Mouse (Mus musculus): ENCODE measurements around the gene Lgals7.

Lgals7 gene

DNA sequence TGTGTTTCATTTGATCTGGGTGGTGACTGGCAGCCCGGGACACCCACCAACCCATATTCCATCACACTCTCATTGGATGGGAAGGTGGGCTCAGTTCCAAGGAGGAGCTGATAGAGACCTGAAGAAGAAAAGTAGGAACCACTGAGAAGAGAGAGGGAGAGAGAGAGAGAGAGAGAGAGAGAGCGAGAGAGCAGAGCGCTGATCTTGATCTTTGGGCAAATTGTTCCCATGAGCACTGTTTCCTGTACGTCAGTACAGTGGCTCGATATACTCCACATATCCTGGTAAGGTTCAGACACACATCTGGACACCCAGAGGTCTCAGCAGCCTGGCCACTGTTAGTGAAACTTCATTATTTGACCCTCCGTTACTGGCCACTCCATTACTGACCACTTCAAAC lies at the start of gene Lgals7:
Gene Lgals7 (plus strand): TSS at position 314 of the 400 bp plus-strand sequence.
- no peak for DNase-seq (ENCODE audit: low read depth)

DNA sequence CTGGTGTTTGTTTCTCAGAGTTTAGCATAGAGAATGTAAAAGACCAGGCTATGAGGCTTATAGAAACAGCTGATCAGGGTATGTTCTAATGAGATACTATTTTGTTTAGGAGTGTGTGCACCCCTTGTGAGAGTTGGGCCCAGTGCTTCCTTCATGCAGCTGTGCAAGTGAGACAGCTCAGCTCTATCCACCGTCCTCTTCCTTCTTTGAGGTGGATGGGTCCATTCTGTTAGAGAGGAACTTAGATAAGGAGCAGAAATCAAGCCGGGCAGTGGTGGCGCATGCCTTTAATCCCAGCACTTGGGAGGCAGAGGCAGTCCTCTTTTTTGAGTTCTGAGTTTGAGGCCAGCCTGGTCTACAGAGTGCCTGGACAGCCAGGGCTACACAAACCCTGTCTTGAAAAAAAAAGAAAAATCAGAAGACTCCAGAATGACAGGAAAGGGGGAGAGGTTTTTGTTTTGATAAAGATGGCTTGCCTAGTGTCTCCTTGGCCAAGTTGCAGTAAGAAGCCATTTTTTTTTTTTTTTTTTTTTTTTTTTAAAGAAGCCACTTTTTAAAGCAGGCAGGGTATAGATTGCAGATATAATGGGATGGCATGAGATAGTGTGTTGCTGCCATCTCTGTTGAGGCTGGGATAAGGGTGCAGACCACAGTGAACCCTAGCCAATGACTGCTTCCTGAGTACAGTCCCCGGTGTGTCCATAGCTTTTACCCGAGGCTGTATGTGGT lies 49.2 kb upstream of the Lgals7 start:
- DNase-seq (ENCODE audit: low read depth): no peak

DNA sequence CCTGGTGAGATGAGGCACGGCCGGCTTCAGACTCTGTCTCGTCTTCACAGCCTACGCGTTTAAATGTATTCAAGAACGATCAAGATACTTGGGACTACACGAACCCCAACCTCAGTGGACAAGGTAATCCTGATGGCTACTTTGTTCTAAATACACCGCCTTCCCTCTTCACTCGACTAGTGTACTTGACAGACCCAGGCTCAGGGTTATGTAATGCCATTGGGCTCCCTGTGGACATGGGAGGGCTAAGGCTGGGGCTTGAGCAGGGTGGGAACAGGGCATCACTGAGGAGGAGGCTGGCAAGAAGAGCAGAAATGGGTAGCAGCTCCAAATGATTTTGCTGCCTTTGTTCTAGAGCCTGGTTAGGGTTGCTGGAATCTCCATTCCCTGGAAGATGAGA lies 48.4 kb upstream of the Lgals7 start:
- no peak for DNase-seq (ENCODE audit: low read depth)

DNA sequence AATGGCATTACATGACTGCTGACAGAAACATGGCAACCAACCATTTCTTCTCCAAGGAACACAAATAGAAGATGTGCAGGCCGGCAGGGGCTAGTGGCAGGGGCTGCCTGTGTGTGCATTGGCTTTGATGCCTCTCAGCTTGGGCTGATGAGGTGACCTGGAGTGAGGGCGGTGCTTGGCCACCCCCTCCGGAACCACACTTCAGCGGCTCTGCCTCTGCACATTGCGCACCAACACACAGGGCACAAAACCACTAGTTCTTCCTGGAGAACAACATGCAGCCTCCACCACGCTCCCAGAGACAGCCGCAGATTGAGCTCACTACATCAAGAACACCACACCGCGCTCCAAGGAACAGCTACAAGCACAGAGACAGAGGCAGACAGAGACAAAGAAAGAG lies 47.5 kb upstream of the Lgals7 start:
- DNase-seq (ENCODE audit: low read depth): no peak

DNA sequence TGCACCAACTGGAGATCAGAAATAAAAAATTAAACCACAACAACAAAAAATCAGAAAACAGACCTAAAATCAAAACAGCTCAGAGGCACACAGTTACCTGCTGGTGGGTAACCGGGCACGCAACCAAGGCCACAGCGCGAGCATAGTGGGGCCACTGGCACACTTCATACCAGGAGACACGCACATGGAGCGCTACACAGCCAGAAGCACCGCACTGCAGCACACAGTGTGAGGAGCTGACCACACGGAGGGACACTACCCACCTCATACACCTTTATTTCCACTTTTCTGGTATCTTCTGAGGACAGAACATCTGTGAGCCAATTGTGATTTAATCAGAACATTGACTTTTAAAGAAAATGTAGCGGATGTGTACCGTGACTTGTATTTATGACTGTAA lies 46.7 kb upstream of the Lgals7 start:
- no peak for DNase-seq (ENCODE audit: low read depth)

DNA sequence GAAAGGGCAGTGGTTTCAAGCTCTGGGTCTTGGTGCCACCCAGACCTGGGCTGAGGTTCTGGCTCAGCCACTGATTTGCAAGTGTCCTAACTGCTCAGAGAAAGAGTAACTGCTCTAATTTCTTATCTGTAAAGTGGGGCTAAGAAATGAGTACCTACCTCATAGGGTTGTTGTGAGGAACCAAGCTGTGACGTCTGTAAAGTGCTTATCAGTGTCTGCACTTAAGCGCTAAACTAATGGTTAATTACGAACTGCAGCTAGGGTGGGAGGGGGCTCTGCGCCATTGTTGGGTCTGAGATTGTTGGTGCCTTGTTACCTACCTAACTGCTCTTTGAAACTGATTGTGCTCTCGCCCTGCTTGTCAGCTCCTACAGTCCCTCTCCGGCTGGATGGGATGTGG lies 46.1 kb upstream of the Lgals7 start:
- DNase-seq (ENCODE audit: low read depth): no peak

DNA sequence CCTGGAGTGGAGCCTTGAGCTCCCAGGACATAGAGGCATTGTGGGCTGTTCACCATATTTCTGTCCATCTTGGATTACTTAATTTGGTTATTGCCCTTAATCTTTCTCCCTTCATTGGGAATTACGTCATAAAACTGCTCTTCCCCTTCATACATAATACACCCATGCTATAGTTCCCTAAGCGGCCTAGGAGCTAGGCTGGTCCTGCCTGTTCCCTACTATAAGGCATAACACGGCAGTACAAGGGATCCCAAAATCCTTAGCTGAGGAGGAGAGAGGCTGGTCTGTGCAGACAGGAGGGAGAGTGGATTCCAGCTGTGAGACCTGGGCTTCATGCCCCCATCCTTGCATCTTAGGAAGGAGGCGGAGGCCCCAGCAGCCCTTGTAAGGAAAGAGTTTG lies 45.7 kb upstream of the Lgals7 start:
- DNase-seq (ENCODE audit: low read depth): no peak

DNA sequence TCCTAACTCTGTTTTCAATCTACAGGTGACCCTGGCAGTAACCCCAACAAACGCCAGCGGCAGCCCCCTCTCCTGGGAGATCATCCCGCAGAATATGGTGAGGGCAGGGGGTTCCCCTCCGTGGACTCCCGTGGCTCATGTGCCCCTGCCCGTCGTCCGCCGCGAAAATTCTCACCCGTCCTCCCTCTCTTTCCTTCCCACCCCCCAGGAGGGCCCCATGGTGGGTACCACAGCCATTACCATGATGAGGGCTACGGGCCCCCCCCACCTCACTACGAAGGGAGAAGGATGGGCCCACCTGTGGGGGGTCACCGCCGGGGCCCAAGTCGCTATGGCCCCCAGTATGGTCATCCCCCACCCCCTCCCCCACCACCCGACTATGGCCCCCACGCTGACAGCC lies 45.2 kb upstream of the Lgals7 start:
- DNase-seq (ENCODE audit: low read depth): no peak

DNA sequence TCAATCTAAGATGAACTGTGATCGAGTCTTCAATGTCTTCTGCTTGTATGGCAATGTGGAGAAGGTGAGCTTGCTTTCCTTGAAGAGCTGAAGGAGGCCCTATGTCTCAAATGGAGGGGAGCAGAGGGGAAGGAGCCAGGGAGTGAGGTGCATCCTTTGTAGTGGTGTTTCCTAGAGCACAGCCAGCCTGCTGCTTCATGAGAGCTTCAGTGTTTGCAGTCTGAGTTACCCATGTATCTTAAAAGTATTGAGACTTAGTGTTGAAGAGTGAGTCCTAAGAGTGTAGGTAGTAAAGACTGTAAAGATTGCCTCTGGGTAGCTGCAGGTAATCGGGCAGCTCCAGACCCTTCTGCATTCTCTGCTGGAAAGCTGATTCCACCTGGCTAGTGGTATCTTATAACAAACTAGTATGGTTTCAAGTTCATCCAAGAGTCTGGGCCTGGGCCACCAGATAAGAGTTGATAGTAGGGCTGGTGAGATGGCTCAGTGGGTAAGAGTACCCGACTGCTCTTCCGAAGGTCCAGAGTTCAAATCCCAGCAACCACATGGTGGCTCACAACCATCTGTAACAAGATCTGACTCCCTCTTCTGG lies 44.7 kb upstream of the Lgals7 start:
- no peak for DNase-seq (ENCODE audit: low read depth)

DNA sequence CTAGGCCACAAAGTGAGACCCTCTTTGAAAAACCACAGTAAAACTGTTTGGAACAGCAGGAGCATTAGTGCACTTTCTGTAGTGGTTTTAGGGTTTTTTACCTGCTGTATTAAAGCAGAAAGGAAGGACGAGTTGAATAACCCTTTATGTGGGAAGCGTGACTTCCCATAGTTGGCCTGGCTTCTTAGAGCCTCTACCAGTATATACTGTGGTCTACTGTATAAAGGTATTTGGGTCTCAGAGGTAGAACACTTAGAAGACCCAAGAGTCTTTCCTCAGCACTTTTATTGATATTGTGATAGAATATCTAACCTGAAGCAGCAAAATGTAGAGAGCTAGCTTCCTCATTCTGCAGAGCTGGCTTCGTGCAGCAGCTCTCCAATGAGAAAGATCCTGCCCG lies 44.1 kb upstream of the Lgals7 start:
- no peak for DNase-seq (ENCODE audit: low read depth)

DNA sequence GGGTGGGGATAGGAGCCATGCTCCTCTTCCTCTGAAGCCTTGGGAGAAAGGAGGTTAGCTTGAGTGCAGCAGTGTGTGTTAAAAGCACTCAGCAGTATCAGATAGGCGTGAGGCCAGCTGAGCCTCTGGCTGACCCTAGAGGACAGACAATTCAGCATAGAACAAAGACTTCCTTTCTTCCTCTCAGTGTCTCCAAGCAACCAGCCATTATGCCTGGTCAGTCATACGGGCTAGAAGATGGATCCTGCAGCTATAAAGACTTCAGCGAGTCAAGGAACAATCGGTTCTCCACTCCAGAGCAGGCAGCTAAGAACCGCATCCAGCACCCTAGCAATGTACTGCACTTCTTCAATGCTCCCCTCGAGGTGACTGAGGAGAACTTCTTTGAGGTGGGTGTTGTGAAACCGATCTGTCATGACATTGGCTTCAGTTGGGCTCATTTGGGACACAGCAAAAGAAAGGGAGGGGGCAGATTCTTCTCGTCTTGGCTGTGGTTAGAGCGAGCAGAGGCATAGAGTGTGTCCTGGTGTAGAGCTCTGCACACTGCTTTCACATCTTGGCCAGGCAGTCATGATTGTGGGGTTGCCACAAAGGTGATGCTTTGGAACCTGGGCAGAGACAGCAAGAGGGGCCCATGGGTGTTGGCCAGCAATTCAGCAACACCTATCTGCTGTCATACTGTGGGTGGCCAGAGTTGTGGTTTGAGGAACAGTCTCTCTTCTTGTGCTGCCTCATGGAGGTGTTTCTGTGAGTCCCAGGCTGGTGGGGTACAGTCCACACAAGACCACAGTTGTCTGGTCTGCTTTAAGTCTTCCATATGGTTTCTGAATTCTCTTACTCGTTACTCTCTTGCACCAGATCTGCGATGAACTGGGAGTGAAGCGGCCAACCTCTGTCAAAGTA lies 43.0 kb upstream of the Lgals7 start:
- peak; percentile 79 for DNase-seq (ENCODE audit: low read depth)

DNA sequence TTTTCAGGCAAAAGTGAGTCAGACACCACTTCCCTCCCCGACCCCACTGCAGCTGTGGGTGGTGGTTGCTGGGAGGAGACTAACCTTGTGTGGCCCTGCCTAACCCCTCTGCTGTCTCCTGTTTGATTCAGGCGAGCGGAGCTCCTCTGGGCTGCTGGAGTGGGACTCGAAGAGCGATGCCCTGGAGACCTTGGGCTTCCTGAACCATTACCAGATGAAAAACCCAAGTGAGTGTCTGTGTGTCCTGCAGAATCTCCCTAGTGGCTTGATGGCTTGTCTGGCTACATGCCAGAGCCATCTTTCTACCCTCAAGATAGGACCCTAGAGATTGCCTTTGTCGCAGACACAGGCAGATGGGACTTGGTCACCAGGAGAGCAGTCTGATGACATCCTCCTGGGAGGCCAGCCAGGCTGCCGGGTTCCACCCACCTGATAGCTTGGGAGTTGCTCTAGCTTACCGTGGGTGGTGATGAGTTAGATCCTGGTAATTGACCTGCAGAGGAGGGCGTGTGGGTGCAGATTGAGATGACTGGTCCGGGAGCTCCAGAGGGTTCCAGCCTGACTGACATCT lies 42.3 kb upstream of the Lgals7 start:
- peak; percentile 76 for DNase-seq (ENCODE audit: low read depth)

DNA sequence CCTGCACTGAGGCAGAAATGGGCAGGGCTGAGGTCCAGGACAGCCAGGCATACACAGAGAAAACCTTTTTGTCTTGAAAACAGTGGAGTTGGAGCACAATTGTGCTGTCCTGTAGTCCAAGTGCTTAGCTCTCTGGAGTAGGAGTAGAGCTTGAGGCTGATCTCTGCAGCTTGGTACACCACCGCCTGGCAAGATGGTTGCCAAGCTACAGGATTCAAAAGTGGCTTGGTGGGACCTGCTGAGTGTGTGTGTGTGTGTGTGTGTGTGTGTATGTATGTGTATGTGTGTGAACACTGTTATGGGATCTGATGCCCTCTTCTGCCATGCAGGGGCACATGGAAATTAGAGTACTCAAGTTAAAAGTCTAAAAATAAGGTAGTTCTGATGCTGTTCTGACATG lies 41.1 kb upstream of the Lgals7 start:
- no peak for DNase-seq (ENCODE audit: low read depth)

DNA sequence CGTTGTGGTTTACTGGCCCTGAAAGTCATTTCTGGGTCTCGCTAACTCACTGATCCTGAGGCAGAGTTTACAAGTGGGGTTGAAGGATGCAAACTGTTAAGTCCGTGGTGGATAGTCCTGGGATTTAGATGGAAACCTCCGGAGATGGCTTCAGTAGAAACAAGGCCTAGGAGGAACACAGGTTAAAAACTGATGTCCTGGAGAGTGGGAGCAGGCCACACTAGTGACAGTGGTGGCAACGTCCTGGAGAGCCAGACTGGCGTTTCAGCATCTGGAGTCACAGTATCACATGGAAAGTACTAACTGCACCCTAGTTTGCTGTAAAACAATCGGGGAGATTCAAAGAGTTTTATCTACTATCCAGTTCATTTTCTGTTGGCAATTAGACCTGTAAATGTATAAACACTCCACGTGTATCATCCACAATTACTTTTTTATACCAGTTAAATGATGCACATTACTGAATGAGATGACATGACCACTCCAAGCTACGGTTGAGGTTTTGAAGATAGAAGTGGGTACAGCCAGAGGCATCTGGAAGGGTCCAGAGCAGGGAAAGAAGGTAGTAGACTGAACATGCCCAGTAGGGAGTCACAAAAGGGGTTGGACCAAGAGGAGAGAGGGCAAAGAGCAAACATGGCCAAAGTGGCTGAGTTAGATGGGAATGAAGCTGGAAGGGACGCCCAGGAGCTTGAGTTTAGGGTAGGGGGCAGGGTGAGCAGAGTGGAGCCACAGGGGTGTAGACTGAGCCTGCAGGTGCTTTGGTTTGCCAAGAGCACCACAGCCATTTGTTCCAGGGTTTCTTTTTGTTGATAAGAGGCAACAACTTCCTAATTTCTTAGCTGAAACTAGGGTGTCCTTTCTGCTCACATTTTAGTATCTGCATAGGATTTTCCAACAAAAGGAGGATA lies 40.4 kb upstream of the Lgals7 start:
- DNase-seq (ENCODE audit: low read depth): no peak

DNA sequence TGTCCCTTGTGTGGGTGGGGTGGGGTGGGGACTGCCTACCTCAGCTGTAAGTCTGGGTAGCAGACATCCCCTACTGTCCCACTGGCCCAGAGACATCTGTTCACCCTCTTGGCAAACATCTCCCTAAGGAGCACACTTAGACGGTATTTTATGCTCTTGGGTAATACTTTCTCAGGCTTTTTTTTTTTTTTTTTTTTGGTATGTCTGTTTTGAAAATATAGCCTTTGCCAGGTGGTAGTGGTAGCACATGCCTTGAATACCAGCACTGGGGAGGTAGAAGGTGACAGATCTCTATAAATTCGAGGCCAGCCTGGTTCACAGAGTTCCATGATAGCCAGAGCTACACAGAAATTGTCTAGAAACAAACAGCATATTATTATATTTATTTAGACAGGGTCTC lies 39.7 kb upstream of the Lgals7 start:
- DNase-seq (ENCODE audit: low read depth): no peak

DNA sequence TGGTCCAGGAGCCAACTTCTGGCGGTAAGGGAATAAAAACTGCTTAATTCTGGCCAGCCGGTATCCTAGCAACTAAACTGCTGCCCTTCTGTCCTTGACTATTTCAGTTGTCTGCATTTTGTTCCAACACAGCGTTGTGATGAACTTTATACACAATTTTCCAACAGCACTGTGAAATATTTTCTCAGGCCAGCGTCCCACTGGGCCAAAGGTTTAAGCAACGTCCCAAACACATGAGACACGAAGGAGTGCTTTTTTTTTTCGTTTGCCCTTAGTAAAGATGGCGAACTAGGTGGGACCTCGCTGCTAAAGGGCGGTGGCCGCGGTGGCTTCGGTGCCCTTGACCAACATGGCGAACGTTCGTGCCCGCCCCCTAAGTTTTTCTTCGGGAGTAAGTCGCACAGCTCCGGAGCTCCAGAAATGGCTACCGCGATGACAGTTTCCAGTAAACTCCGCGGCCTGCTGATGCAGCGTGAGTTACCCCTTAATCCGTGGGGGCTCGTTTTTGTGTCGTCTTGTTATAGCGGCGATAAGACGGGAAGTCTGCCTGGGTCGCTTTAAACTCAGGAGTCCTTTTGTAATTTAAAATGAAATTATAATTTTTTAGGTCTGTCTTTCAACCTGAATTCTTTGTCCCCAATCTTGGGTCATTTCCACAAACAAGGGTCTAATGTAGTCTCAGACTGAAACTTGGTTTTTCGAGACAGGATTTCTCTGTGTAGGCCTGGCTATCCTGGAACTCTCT lies 38.5 kb upstream of the Lgals7 start, which contains the start of gene Ech1:
Gene Ech1 (plus strand): TSS at position 277 of the 745 bp plus-strand sequence.
- DNase-seq (ENCODE audit: low read depth): peak; percentile 98

DNA sequence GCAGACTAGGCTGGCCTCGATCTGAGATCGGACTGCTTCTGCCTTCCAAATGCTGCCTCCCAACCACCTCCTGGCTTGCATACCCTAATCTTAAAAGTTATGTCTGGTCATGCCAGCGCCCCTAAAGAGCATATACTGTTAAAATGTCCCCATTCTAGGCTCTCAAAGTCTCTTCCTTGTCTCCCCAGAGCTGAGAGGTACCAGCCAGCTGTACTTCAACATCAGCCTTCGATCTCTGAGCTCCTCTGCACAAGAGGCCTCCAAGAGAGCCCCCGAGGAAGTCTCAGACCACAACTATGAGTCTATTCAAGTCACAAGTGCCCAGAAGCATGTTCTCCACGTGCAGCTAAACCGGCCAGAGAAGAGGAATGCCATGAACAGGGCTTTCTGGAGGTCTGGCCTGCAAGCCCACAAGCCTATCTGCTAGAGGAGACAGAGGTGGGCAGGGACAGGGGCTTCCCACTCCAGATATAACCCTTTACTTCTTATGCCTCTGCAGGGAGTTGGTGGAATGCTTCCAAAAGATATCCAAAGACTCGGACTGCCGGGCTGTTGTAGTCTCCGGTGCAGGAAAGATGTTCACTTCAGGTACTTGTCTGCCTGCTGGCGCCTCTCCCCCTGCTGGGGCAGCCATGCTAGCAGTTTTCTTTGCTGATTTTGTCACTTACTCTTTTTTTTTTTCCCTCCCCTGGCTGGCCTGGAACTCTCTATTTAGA lies 37.8 kb upstream of the Lgals7 start:
- peak; percentile 72 for DNase-seq (ENCODE audit: low read depth)

DNA sequence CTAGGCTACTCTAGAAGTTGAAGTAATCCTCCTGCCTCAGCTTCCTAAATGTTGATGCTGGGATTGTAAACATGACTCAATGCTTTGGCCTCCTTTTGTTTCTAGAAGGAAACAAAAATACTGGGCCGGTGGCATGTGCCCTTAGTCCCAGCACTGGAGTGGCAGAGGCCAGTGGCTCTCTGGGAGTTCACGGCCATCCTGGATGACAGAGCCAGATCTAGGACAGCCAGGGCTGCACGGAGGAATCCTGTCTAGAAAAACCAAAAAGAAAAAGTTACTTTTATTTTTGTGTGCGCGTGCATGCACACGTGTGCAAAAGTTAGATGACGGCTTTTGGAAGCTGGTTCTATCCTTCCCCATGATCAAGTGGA lies 37.3 kb upstream of the Lgals7 start:
- DNase-seq (ENCODE audit: low read depth): no peak

DNA sequence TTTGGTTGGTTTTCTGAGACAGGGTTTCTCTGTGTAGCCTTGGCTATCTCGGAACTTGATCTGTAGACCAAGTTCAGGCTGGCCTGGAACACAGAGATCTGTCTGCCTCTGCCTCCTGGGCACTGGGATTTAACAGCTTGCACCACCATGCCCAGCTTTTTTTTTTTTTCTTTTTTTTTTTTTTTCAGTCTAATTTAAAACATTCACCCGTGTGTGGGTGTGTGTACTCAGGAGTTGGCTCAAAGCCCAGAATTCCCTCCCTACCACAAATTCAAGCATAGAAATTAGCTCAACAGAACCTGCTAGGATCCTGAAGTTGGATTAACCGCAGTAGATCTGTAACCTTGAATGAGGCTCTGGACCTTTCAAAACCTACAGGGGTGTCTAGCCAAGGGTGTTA lies 36.3 kb upstream of the Lgals7 start:
- peak; percentile 90 for DNase-seq (ENCODE audit: low read depth)

DNA sequence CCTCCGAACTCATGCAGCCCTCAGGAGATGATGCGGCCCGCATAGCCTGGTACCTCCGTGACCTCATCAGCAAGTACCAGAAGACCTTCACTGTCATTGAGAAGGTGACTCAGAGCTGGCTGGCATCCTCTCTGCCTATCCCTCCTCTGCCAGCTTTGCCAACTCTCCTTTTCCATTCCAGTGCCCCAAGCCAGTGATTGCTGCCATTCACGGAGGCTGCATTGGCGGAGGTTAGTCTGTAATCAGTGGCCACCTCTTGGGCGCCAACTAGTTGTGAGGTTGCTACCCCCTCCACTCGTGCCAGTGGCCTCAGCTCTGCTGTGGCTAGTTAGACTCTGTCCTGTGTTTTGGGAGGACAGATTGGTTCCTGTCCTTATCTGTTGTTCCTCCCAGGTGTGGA lies 33.8 kb upstream of the Lgals7 start:
- DNase-seq (ENCODE audit: low read depth): no peak

Data from NIH3T3 (cell line).